Mouse (Mus musculus): ENCODE results near the gene Ldha.
"Not testable (repeated sequence)": the region's sequence is repeated elsewhere in the genome, so short reads cannot be mapped to it uniquely, and the experiment has no call there.

Ldha gene

GRCm38 (mm10) chr7:46859031-46859430 is 17.8 kb downstream of the Ldha start:
- in situ Hi-C loops (cut with MboI; ENCODE audit: unreplicated experiment in 2 of 2), result no loop called here

- in situ Hi-C loops (cut with MboI; ENCODE audit: unreplicated experiment in 2 of 2), result no loop called here
Measured at GRCm38 (mm10) chr7:46860996-46861395, 19.7 kb downstream of the Ldha start, which contains the start of gene Ldhc. Gene Ldhc, plus strand, starts transcription at chr7:46861203.

GRCm38 (mm10) chr7:46871988-46872387 is 30.7 kb downstream of the Ldha start:
- in situ Hi-C loops (cut with MboI; ENCODE audit: unreplicated experiment in 2 of 2), result no loop called here

GRCm38 (mm10) chr7:46876841-46877240 is 35.6 kb downstream of the Ldha start:
- in situ Hi-C loops (cut with MboI; ENCODE audit: unreplicated experiment in 2 of 2), result no loop called here

- in situ Hi-C loops (cut with MboI; ENCODE audit: unreplicated experiment in 2 of 2), result no loop called here
Measured at GRCm38 (mm10) chr7:46877255-46877654, 36.0 kb downstream of the Ldha start.

- in situ Hi-C loops (cut with MboI; ENCODE audit: unreplicated experiment in 2 of 2), result no loop called here
Measured at GRCm38 (mm10) chr7:46879851-46880250, 38.6 kb downstream of the Ldha start.

- in situ Hi-C loops (cut with MboI; ENCODE audit: unreplicated experiment in 2 of 2), result no loop called here
Measured at GRCm38 (mm10) chr7:46880992-46881391, 39.7 kb downstream of the Ldha start.

GRCm38 (mm10) chr7:46881941-46882340 is 40.7 kb downstream of the Ldha start:
- in situ Hi-C loops (cut with MboI; ENCODE audit: unreplicated experiment in 2 of 2), result not testable (repeated sequence)

- in situ Hi-C loops (cut with MboI; ENCODE audit: unreplicated experiment in 2 of 2), result no loop called here
Measured at GRCm38 (mm10) chr7:46883304-46883703, 42.0 kb downstream of the Ldha start.

GRCm38 (mm10) chr7:46895511-46895910 is 54.2 kb downstream of the Ldha start:
- in situ Hi-C loops (cut with MboI; ENCODE audit: unreplicated experiment in 2 of 2), result no loop called here

- in situ Hi-C loops (cut with MboI; ENCODE audit: unreplicated experiment in 2 of 2), result no loop called here
Measured at GRCm38 (mm10) chr7:46899343-46899742, 58.1 kb downstream of the Ldha start.

Data from v-Abl transformed pro-B cells (cell line).